Mouse (Mus musculus): ENCODE measurements around the gene Insl5. TPM values are rescaled to one million over a fixed set of nuclear protein-coding genes. Genes with fewer than 3 reads are reported as not detected.

Insl5 gene
- polyA plus RNA-seq (2015; fragmentation: Nextera tagmentation; extraction: Ambion mirVana) = 1.0 and 1.5 TPM in 2 replicates

GRCm38 (mm10) chr4:103026621-103027020 lies at the start of gene Insl5:
Gene Insl5, minus strand, starts transcription at chr4:103026842.
- WGBS = 88% methylated on average over 4 of the region's 4 CpGs
- Histone ChIP-seq H3K27me3 (replicated peaks) (no peaks in the 10 kb centered on the region), H3K4me3 (replicated peaks) (no peak within 1 kb of the TSS), H3K9me3 (replicated peaks) (no peaks in the 10 kb centered on the region), H3K4me1 (no peaks in the 10 kb centered on the region), H3K9ac (replicated peaks) (no peak within 1 kb of the TSS), H3K27ac (replicated peaks) (no peak within 1 kb of the TSS), H3K4me2 (no peak within 1 kb of the TSS), H3K36me3 (no peaks in the 10 kb centered on the region)
- no peak for ATAC-seq (ENCODE audit: low FRiP score)

GRCm38 (mm10) chr4:103070631-103071030 lies 44.0 kb upstream of the Insl5 start:
- H3K27me3 ChIP-seq (replicated peaks) = no peaks in the 10 kb centered on the region
- no peaks in the 10 kb centered on the region for H3K4me1 ChIP-seq
- WGBS = 75% methylated on average over 3 of the region's 3 CpGs
- H3K36me3 ChIP-seq = no peaks in the 10 kb centered on the region
- H3K9me3 ChIP-seq (replicated peaks) = no peaks in the 10 kb centered on the region
- no peak overlapping the region for H3K27ac ChIP-seq (replicated peaks)
- H3K9ac ChIP-seq (replicated peaks) = no peak overlapping the region
- no peak for ATAC-seq (ENCODE audit: low FRiP score)
- no peak overlapping the region for H3K4me3 ChIP-seq (replicated peaks)
- H3K4me2 ChIP-seq = no peak overlapping the region

GRCm38 (mm10) chr4:103067906-103068655 lies 41.4 kb upstream of the Insl5 start:
- Histone ChIP-seq H3K4me1 (no peaks in the 10 kb centered on the region), H3K9ac (replicated peaks) (no peak overlapping the region), H3K27ac (replicated peaks) (no peak overlapping the region), H3K4me3 (replicated peaks) (no peak overlapping the region), H3K36me3 (no peaks in the 10 kb centered on the region), H3K9me3 (replicated peaks) (no peaks in the 10 kb centered on the region), H3K4me2 (no peak overlapping the region), H3K27me3 (replicated peaks) (no peaks in the 10 kb centered on the region)
- ATAC-seq (ENCODE audit: low FRiP score) = no peak
- 68% methylated on average over 6 of the region's 6 CpGs for WGBS

GRCm38 (mm10) chr4:103064976-103065375 lies 38.3 kb upstream of the Insl5 start:
- 90% methylated on average over 5 of the region's 5 CpGs for WGBS
- no peak overlapping the region for H3K27ac ChIP-seq (replicated peaks)
- no peak overlapping the region for H3K4me3 ChIP-seq (replicated peaks)
- H3K9me3 ChIP-seq (replicated peaks) = no peaks in the 10 kb centered on the region
- H3K9ac ChIP-seq (replicated peaks) = no peak overlapping the region
- ATAC-seq (ENCODE audit: low FRiP score) = no peak
- H3K27me3 ChIP-seq (replicated peaks) = no peaks in the 10 kb centered on the region
- H3K4me1 ChIP-seq = no peaks in the 10 kb centered on the region
- H3K4me2 ChIP-seq = no peak overlapping the region
- no peaks in the 10 kb centered on the region for H3K36me3 ChIP-seq

GRCm38 (mm10) chr4:103064421-103064820 lies 37.8 kb upstream of the Insl5 start:
- no peak overlapping the region for H3K27ac ChIP-seq (replicated peaks)
- H3K9ac ChIP-seq (replicated peaks) = no peak overlapping the region
- WGBS = 78% methylated on average over 2 of the region's 2 CpGs
- ATAC-seq (ENCODE audit: low FRiP score) = no peak
- H3K4me2 ChIP-seq = no peak overlapping the region
- H3K4me3 ChIP-seq (replicated peaks) = no peak overlapping the region
- no peaks in the 10 kb centered on the region for H3K27me3 ChIP-seq (replicated peaks)
- no peaks in the 10 kb centered on the region for H3K9me3 ChIP-seq (replicated peaks)
- no peaks in the 10 kb centered on the region for H3K36me3 ChIP-seq
- H3K4me1 ChIP-seq = no peaks in the 10 kb centered on the region

- Histone ChIP-seq H3K36me3 (no peaks in the 10 kb centered on the region), H3K4me2 (no peak overlapping the region), H3K4me1 (no peaks in the 10 kb centered on the region), H3K9me3 (replicated peaks) (no peaks in the 10 kb centered on the region), H3K4me3 (replicated peaks) (no peak overlapping the region), H3K9ac (replicated peaks) (no peak overlapping the region), H3K27ac (replicated peaks) (no peak overlapping the region), H3K27me3 (replicated peaks) (no peaks in the 10 kb centered on the region)
- no peak for ATAC-seq (ENCODE audit: low FRiP score)
- WGBS = 88% methylated on average over 5 of the region's 5 CpGs
These were observed 30.3 kb upstream of the Insl5 start for GRCm38 (mm10) chr4:103056909-103057308.

GRCm38 (mm10) chr4:103048046-103048445 lies 21.4 kb upstream of the Insl5 start:
- Histone ChIP-seq H3K9ac (replicated peaks) (no peak overlapping the region), H3K4me2 (no peak overlapping the region), H3K4me1 (no peaks in the 10 kb centered on the region), H3K36me3 (no peaks in the 10 kb centered on the region), H3K27ac (replicated peaks) (no peak overlapping the region), H3K27me3 (replicated peaks) (no peaks in the 10 kb centered on the region), H3K9me3 (replicated peaks) (no peaks in the 10 kb centered on the region), H3K4me3 (replicated peaks) (no peak overlapping the region)
- 87% methylated on average over 11 of the region's 11 CpGs for WGBS
- ATAC-seq (ENCODE audit: low FRiP score) = no peak

GRCm38 (mm10) chr4:103042997-103043396 lies 16.4 kb upstream of the Insl5 start:
- no peak for ATAC-seq (ENCODE audit: low FRiP score)
- WGBS = 93% methylated on average over 11 of the region's 11 CpGs

GRCm38 (mm10) chr4:103039838-103040191 lies 13.2 kb upstream of the Insl5 start:
- no peaks in the 10 kb centered on the region for H3K4me1 ChIP-seq
- H3K36me3 ChIP-seq = no peaks in the 10 kb centered on the region
- WGBS = 64% methylated on average over 5 of the region's 5 CpGs
- no peak overlapping the region for H3K4me2 ChIP-seq
- H3K9ac ChIP-seq (replicated peaks) = no peak overlapping the region
- no peaks in the 10 kb centered on the region for H3K9me3 ChIP-seq (replicated peaks)
- H3K4me3 ChIP-seq (replicated peaks) = no peak overlapping the region
- H3K27me3 ChIP-seq (replicated peaks) = no peaks in the 10 kb centered on the region
- ATAC-seq (ENCODE audit: low FRiP score) = no peak
- H3K27ac ChIP-seq (replicated peaks) = no peak overlapping the region

More at GRCm38 (mm10) chr4:103042997-103043396, 16.4 kb upstream of the Insl5 start:
- H3K9me3 ChIP-seq (replicated peaks) = no peaks in the 10 kb centered on the region
- H3K36me3 ChIP-seq = no peaks in the 10 kb centered on the region
- no peak overlapping the region for H3K4me2 ChIP-seq
- no peaks in the 10 kb centered on the region for H3K4me1 ChIP-seq
- no peaks in the 10 kb centered on the region for H3K27me3 ChIP-seq (replicated peaks)
- H3K9ac ChIP-seq (replicated peaks) = no peak overlapping the region
- H3K4me3 ChIP-seq (replicated peaks) = no peak overlapping the region
- H3K27ac ChIP-seq (replicated peaks) = no peak overlapping the region

GRCm38 (mm10) chr4:103039103-103039837 lies 12.6 kb upstream of the Insl5 start:
- WGBS = 56% methylated on average over 14 of the region's 14 CpGs
- no peaks in the 10 kb centered on the region for H3K9me3 ChIP-seq (replicated peaks)
- H3K4me3 ChIP-seq (replicated peaks) = no peak overlapping the region
- no peaks in the 10 kb centered on the region for H3K27me3 ChIP-seq (replicated peaks)
- no peaks in the 10 kb centered on the region for H3K36me3 ChIP-seq
- ATAC-seq (ENCODE audit: low FRiP score) = no peak
- H3K4me1 ChIP-seq = no peaks in the 10 kb centered on the region
- H3K9ac ChIP-seq (replicated peaks) = no peak overlapping the region
- no peak overlapping the region for H3K4me2 ChIP-seq
- no peak overlapping the region for H3K27ac ChIP-seq (replicated peaks)

- Histone ChIP-seq H3K4me1 (no peaks in the 10 kb centered on the region), H3K9me3 (replicated peaks) (no peaks in the 10 kb centered on the region), H3K4me3 (replicated peaks) (no peak overlapping the region), H3K9ac (replicated peaks) (no peak overlapping the region), H3K4me2 (no peak overlapping the region), H3K27me3 (replicated peaks) (no peaks in the 10 kb centered on the region), H3K27ac (replicated peaks) (no peak overlapping the region), H3K36me3 (no peaks in the 10 kb centered on the region)
- ATAC-seq (ENCODE audit: low FRiP score) = no peak
- 83% methylated on average over 13 of the region's 13 CpGs for WGBS
These were observed 1.8 kb upstream of the Insl5 start for GRCm38 (mm10) chr4:103028177-103029088.

Data from neural tube, embryonic 15.5 days (tissue).